Mouse (Mus musculus): Measurements from ENCODE around the gene Mdk. TPM values are rescaled to one million over a fixed set of nuclear protein-coding genes. Genes with fewer than 3 reads are reported as not detected.

Gene Mdk
- total and polyA plus RNA-seq, 2 experiments = 0.56 TPM; not detected in 1

DNA sequence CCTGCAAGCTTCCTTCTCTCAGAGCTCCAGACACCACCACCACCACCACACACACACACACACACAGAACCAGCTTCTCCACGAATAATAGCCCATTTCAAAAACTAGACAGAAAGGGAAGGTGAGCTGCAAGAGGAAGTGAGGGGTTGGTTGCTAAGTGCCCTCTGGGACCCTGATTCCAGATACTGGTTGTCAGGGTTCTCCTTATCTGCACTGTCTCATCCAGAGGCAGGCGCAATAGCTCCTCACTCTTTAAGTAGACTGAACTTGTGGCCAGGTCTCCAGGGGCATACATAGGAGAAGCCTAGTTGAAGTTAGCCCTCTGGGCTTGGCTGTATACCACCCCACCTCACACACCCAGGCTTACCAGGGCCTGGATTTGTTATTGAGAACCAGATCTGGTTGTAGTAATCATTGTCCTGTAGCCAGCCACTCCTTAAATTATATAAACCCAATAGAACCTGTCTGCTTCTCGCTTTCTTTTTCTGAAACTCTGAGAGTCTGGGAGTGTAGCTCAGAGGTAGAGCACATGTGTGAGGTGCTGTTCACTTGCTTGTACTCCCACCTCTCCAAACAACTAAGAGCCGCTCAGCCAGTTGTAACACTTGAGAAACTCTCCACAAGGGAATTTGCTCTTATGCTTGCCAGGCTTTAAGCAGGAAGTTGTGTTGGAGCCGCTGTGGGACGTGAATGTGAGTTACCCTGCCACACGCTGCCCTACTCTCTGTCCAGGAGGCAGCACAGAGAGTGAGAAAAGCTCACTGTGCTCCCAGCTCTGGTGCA, 18.6 kb downstream of the Mdk start:
- Histone ChIP-seq H3K79me2 (ENCODE audit: control insufficient read depth, insufficient read depth, low read length) (no peaks in the 10 kb centered on the region), H3K36me3 (ENCODE audit: control insufficient read depth, insufficient read depth, low read length) (peaks cover 53% of the 10 kb centered on the region), H3K27ac (replicated peaks; ENCODE audit: insufficient read depth, low read depth, low read length) (no peak overlapping the region), H3K27me3 (ENCODE audit: control insufficient read depth, insufficient read depth, low read length) (no peaks in the 10 kb centered on the region), H3K4me3 (ENCODE audit: insufficient read depth, low read depth, low read length) (no peak overlapping the region), H3K4me1 (ENCODE audit: control insufficient read depth, insufficient read depth, low read length) (no peaks in the 10 kb centered on the region), H3K9ac (ENCODE audit: low read depth, low read length) (no peak overlapping the region)
- 84% methylated on average over 7 of the region's 7 CpGs for WGBS
- DNase-seq (ENCODE audit: extremely low read depth, low read depth, low spot score) = no peak
- no peak for TF ChIP-seq CTCF (IDR thresholded peaks at IDR 0.05; ENCODE audit: low read depth, low read length)
- TF ChIP-seq POLR2A (IDR thresholded peaks at IDR 0.05; ENCODE audit: extremely low read depth, insufficient read depth, low read length) = no peak

DNA sequence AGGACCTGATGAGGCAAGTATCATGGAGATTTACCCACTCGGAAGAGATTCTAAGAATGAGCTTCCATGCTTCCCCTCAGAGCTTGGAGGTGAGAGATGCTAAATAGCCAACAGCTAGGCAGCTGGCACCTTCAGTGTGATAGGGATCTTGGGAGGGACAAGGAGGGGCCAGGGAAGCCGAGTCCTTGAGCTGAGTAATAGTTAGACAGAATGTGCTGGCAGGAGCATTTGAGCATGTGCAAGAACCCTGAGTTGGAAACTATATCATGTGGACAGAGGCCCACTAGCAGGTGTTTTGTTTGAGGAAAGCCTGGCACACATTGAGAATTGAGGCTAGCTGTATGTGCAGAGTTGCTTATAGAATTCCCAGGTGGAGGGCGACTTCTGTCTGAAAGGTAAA, 19.5 kb downstream of the Mdk start:
- Histone ChIP-seq H3K27me3 (ENCODE audit: control insufficient read depth, insufficient read depth, low read length) (no peaks in the 10 kb centered on the region), H3K4me3 (ENCODE audit: insufficient read depth, low read depth, low read length) (no peak overlapping the region), H3K4me1 (ENCODE audit: control insufficient read depth, insufficient read depth, low read length) (no peaks in the 10 kb centered on the region), H3K79me2 (ENCODE audit: control insufficient read depth, insufficient read depth, low read length) (no peaks in the 10 kb centered on the region), H3K9ac (ENCODE audit: low read depth, low read length) (no peak overlapping the region), H3K27ac (replicated peaks; ENCODE audit: insufficient read depth, low read depth, low read length) (no peak overlapping the region), H3K36me3 (ENCODE audit: control insufficient read depth, insufficient read depth, low read length) (peaks cover 57% of the 10 kb centered on the region)
- WGBS = 85% methylated on average over 3 of the region's 3 CpGs
- TF ChIP-seq POLR2A (IDR thresholded peaks at IDR 0.05; ENCODE audit: extremely low read depth, insufficient read depth, low read length) = no peak
- TF ChIP-seq CTCF (IDR thresholded peaks at IDR 0.05; ENCODE audit: low read depth, low read length) = no peak
- DNase-seq (ENCODE audit: extremely low read depth, low read depth, low spot score) = no peak

DNA sequence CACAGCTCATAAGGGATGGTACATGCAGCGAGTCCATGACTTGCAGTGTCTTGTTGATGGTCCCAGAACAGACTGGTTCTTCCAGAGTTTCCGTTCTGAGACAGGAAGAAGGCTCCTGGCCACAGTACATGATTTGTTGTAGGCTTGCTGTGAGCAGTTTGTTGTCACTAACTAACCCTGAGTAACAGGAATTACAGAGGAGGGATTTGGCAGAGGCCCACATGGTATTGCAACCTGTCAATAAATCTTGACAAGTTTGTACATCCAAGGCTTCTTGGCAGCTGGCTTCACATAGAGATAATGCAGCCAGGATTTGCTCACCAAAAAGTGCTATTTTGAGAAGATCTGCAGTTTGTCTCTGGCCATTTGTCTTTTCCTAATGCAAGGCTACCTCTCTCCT, 26.0 kb downstream of the Mdk start:
- H3K4me3 ChIP-seq (ENCODE audit: insufficient read depth, low read depth, low read length) = no peak overlapping the region
- H3K27ac ChIP-seq (replicated peaks; ENCODE audit: insufficient read depth, low read depth, low read length) = no peak overlapping the region
- H3K4me1 ChIP-seq (ENCODE audit: control insufficient read depth, insufficient read depth, low read length) = peaks cover 3% of the 10 kb centered on the region
- H3K9ac ChIP-seq (ENCODE audit: low read depth, low read length) = no peak overlapping the region
- no peaks in the 10 kb centered on the region for H3K27me3 ChIP-seq (ENCODE audit: control insufficient read depth, insufficient read depth, low read length)
- peak; percentile 86 for DNase-seq (ENCODE audit: extremely low read depth, low read depth, low spot score)
- peaks cover 41% of the 10 kb centered on the region for H3K36me3 ChIP-seq (ENCODE audit: control insufficient read depth, insufficient read depth, low read length)
- TF ChIP-seq POLR2A (IDR thresholded peaks at IDR 0.05; ENCODE audit: extremely low read depth, insufficient read depth, low read length) (no peak), CTCF (IDR thresholded peaks at IDR 0.05; ENCODE audit: low read depth, low read length) (no peak)
- no peaks in the 10 kb centered on the region for H3K79me2 ChIP-seq (ENCODE audit: control insufficient read depth, insufficient read depth, low read length)
- WGBS = 49% methylated on average over 2 of the region's 2 CpGs

DNA sequence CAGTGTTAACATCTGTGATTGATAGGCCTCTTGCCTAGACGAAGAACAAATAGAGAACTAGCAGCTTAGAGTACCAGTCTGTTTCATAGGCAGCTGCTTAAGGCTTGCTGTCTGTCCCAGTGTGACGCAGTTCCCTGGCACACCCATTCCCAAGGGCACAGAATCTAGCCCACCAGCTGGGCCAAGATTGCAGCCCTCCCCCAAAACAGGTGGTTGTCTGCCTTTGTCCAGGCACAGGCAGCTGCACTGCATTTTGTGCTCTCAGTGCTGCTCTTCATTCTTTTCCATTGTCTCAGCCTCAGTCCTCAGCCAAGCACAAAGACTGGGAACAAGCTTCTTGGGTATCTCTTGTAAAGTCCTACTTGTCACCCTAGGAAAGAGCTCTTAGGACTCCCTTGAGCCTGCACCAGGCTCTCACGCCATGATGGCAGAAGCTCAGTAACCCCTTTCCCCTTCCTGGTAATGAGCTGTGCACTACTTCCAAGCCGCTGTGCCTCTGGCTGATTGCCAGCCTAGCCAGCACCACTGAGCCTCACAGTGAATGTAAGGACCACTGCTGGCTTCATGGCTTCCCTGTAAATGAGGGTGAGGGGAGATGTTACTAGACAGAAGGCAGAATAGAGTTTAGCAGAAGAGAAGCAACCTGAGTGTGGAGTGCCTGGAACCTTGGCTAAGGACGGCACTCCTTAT, 27.3 kb downstream of the Mdk start:
- DNase-seq (ENCODE audit: extremely low read depth, low read depth, low spot score) = no peak
- no peak for TF ChIP-seq POLR2A (IDR thresholded peaks at IDR 0.05; ENCODE audit: extremely low read depth, insufficient read depth, low read length)
- no peak for TF ChIP-seq CTCF (IDR thresholded peaks at IDR 0.05; ENCODE audit: low read depth, low read length)
- H3K4me1 ChIP-seq (ENCODE audit: control insufficient read depth, insufficient read depth, low read length) = peaks cover 3% of the 10 kb centered on the region
- peaks cover 42% of the 10 kb centered on the region for H3K36me3 ChIP-seq (ENCODE audit: control insufficient read depth, insufficient read depth, low read length)
- H3K4me3 ChIP-seq (ENCODE audit: insufficient read depth, low read depth, low read length) = no peak overlapping the region
- no peaks in the 10 kb centered on the region for H3K79me2 ChIP-seq (ENCODE audit: control insufficient read depth, insufficient read depth, low read length)
- H3K9ac ChIP-seq (ENCODE audit: low read depth, low read length) = no peak overlapping the region
- 86% methylated on average over 5 of the region's 5 CpGs for WGBS
- no peaks in the 10 kb centered on the region for H3K27me3 ChIP-seq (ENCODE audit: control insufficient read depth, insufficient read depth, low read length)
- no peak overlapping the region for H3K27ac ChIP-seq (replicated peaks; ENCODE audit: insufficient read depth, low read depth, low read length)

DNA sequence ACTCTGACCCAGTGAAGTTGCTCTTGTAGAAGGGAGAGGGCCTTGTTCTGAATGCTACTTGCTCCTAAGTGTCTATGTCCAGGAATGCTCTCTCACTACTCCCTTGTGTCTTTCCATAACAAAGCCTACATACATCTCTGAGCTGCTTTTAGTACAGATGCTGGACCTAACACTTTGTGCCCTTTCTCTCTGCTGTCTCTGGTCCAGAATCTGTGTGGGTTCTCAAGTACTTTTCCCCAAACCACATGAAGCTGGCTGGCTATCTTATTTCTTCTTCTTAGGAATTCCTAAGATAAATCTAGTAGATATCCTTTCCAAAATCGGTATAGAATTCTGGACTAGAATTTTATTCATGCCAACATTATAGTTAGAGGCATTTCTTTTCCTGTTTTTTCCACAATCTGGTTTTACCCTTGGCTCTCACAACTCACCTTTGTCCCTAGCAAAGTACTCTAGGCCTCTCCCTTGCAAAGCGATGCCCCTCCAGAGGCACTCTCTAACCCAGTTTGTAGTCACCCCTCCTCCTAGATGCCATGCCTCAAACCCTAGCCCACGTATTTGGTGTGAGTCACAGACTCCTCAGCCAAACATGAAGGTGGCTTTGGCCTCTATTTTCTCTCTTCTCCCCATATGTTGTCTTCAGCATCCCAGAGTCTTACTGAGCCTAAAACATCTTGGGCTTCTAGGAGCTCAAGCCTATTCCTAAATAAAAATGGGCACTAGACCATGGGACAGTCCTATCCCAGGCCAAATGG, 28.7 kb downstream of the Mdk start:
- TF ChIP-seq POLR2A (IDR thresholded peaks at IDR 0.05; ENCODE audit: extremely low read depth, insufficient read depth, low read length) (no peak), CTCF (IDR thresholded peaks at IDR 0.05; ENCODE audit: low read depth, low read length) (no peak)
- Histone ChIP-seq H3K9ac (ENCODE audit: low read depth, low read length) (no peak overlapping the region), H3K27me3 (ENCODE audit: control insufficient read depth, insufficient read depth, low read length) (no peaks in the 10 kb centered on the region)

More for the DNA sequence above, 28.7 kb downstream of the Mdk start:
- Histone ChIP-seq H3K36me3 (ENCODE audit: control insufficient read depth, insufficient read depth, low read length) (peaks cover 34% of the 10 kb centered on the region), H3K4me3 (ENCODE audit: insufficient read depth, low read depth, low read length) (no peak overlapping the region), H3K79me2 (ENCODE audit: control insufficient read depth, insufficient read depth, low read length) (no peaks in the 10 kb centered on the region), H3K4me1 (ENCODE audit: control insufficient read depth, insufficient read depth, low read length) (peaks cover 3% of the 10 kb centered on the region), H3K27ac (replicated peaks; ENCODE audit: insufficient read depth, low read depth, low read length) (no peak overlapping the region)
- no peak for DNase-seq (ENCODE audit: extremely low read depth, low read depth, low spot score)
- WGBS = 93% methylated on average over 3 of the region's 3 CpGs
